Mouse (Mus musculus): ENCODE data around the gene Ubr2. TPM values are rescaled to one million over a fixed set of nuclear protein-coding genes. Genes with fewer than 3 reads are reported as not detected.

Gene Ubr2
- polyA plus RNA-seq, 1 experiment from 2014 or later = 19.2 TPM

DNA sequence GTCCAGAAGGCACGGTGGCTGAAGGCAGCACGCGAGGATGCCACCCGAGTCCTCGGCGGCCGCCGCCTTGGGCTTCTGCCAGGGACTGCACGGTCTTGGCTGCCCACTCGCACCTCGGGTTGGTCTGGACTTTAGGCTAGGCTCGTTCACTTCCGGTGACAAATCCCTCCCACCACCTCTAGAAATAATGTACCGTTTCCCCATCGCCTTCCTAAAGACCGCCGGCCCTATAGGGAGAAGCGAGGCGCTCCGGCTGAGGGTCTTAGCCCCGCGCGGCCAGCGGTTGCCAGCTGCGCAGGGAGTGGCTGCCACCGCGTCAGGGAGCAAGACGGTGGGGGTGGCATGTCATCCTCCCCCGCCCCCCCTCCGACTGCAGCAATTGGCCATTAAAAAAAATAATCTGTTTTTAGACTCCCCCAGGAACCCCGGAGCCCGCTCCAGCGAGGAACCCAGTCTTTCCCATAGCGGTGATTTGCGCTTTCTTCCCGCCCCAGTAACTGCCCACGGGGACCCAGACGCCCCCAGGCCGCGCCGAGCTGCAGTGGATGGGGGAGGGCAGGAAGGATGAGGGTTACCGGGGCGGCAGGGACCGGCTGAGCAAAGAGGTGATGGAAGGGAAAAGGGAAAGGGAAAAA lies 120.8 kb downstream of the Ubr2 start:
- Histone ChIP-seq H3K9ac (peak overlapping the region; percentile 64), H3K36me3 (peaks cover 5% of the 10 kb centered on the region), H3K4me3 (peak overlapping the region; percentile 91), H3K27me3 (no peaks in the 10 kb centered on the region), H3K4me2 (peak overlapping the region; percentile 86), H3K27ac (peak overlapping the region; percentile 96), H3K4me1 (peaks cover 46% of the 10 kb centered on the region), H3K9me3 (no peaks in the 10 kb centered on the region)
- ATAC-seq (ENCODE audit: borderline replicate concordance, extremely low read depth, low FRiP score, low TSS enrichment) = peak; percentile 73
- WGBS = under 1% methylated on average over 44 of the region's 44 CpGs

DNA sequence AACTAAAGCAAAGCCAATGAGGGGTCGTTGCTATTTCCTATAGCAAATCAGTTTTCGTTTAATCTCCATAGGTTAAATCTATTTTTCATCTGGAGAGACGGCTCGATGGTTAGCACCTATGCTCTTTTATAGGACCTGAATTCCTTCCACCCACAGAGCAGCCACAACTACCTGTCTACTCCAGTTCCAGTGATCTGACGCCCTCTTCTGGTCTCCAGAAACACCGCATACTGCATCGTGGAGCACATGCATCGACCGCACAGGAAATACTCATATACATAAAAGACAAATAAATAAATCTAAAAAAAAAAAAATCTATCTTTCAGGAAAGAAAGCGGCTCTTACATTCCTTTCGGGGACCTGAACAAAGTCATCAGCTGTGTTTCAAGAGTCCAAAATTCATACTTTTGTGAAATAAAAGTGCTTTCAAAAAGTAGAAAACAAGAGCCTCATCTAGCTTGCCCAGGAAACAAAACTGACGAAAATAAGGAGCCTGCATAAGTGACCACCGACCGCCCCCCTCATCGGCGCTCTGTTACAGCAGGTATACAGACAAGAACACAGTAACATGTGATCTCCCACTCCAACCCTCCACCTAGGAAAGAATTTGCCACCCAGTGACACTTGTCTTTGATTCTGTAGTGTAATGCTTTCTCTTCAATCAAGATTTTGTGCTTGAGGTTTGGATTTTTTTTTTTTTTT lies 121.7 kb downstream of the Ubr2 start:
- no peak for ATAC-seq (ENCODE audit: borderline replicate concordance, extremely low read depth, low FRiP score, low TSS enrichment)

DNA sequence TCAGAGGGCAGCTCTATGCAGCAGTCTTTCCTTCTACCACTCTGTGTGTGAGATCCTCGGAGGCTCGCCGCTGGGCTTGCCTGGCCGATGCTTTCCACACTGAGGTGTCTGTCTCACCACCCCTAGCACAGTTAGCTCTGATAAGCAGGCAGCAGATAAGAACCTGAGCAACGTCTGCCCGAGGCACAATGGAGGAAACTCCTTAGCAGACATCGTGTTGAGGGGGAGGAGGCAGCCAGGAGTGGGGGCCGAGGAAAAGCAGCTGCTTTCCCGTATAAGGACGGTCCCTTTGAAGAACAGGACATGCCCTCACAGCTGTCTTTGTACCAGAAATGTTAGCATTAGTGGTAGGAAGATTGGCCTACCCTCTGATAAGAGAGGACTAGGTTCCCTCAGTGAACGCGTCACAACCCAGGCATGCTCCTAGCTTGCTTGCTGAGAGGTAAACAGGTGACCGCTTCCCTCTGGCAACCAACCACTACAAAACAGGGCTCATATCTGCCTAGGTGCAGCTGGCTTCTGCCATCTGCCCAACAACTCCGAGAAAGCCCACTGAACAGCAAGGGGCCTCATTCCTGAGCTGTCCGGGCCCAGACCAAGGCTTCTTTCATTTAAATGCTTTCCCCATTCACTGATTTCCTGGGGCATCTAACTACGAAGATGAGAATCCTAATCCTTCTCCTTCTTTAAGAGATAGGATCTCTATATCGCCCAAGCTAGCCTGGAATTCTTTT lies 124.3 kb downstream of the Ubr2 start:
- H3K4me1 ChIP-seq = peaks cover 21% of the 10 kb centered on the region
- no peak for ATAC-seq (ENCODE audit: borderline replicate concordance, extremely low read depth, low FRiP score, low TSS enrichment)
- no peaks in the 10 kb centered on the region for H3K27me3 ChIP-seq
- no peak overlapping the region for H3K9ac ChIP-seq
- no peaks in the 10 kb centered on the region for H3K9me3 ChIP-seq
- 0 out of 2 replicates have a peak overlapping the region, but pooled peaks have one; percentile 7 for H3K27ac ChIP-seq
- 23% methylated on average over 17 of the region's 17 CpGs for WGBS
- H3K36me3 ChIP-seq = no peaks in the 10 kb centered on the region
- H3K4me3 ChIP-seq = no peak overlapping the region
- H3K4me2 ChIP-seq = no peak overlapping the region

More for the DNA sequence above, 121.7 kb downstream of the Ubr2 start:
- peaks cover 5% of the 10 kb centered on the region for H3K36me3 ChIP-seq
- H3K4me2 ChIP-seq = peak overlapping the region; percentile 86
- H3K9me3 ChIP-seq = no peaks in the 10 kb centered on the region
- peak overlapping the region; percentile 91 for H3K4me3 ChIP-seq
- peaks cover 43% of the 10 kb centered on the region for H3K4me1 ChIP-seq
- 27% methylated on average over 16 of the region's 16 CpGs for WGBS
- H3K9ac ChIP-seq = peak overlapping the region; percentile 64
- peak overlapping the region; percentile 96 for H3K27ac ChIP-seq
- H3K27me3 ChIP-seq = no peaks in the 10 kb centered on the region

DNA sequence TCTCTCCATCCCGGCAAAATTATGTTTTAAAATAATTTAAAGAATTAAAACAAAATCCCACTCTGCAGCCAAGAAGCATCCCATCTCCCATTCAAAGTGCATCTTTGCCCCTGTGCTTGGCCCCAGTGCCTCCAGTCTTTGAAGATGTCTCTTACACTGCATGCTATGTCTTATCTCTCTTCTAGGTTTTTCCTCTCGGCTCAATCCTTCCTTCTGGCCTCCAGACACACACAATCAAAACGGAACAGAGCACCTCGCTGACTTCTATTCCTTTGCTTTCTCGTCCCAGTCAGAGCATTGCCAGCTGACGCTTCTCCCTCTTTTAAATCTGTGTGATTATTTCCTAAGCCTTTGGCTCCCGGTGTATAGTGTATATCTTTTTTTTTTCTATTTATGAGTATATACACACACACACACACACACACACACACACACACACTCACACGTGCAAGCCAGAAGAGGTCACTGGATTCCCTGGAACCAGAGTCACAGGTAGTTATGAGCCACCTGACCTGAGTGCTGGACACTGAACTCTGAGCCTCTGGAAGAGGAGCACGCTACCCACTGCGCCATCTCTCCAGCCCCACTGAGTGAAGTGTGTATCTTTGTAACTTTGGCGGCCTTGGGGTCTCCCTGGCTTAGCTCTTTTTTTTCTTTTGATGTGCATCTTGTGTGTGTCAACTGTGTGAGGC lies 125.0 kb downstream of the Ubr2 start:
- Histone ChIP-seq H3K4me1 (peaks cover 21% of the 10 kb centered on the region), H3K27me3 (no peaks in the 10 kb centered on the region), H3K36me3 (no peaks in the 10 kb centered on the region), H3K9me3 (no peaks in the 10 kb centered on the region), H3K4me3 (no peak overlapping the region), H3K4me2 (no peak overlapping the region), H3K9ac (no peak overlapping the region), H3K27ac (no peak overlapping the region)
- WGBS = 51% methylated on average over 11 of the region's 11 CpGs
- ATAC-seq (ENCODE audit: borderline replicate concordance, extremely low read depth, low FRiP score, low TSS enrichment) = no peak

DNA sequence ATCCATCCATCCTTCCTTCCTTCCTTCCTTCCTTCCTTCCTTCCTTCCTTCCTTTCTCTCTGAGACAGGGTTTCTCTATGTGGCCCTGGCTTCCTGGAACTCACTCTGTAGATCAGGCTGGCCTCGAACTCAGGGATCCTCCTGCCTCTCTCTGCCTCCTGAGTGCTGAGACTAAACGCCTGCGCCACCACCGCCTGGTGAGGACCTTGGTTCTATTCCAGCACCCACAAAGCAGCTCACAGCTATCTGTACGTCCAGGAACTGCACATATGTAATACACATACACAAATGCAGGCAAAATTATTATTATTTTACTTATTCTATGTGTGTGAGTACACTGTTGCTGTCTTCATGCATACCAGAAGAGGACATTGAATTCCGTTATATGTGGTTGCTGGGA lies 125.6 kb downstream of the Ubr2 start:
- Histone ChIP-seq H3K36me3 (no peaks in the 10 kb centered on the region), H3K27ac (no peak overlapping the region), H3K9ac (no peak overlapping the region), H3K9me3 (no peaks in the 10 kb centered on the region), H3K4me2 (no peak overlapping the region), H3K4me3 (no peak overlapping the region), H3K4me1 (peaks cover 26% of the 10 kb centered on the region), H3K27me3 (no peaks in the 10 kb centered on the region)
- no peak for ATAC-seq (ENCODE audit: borderline replicate concordance, extremely low read depth, low FRiP score, low TSS enrichment)
- WGBS = 91% methylated on average over 6 of the region's 6 CpGs

DNA sequence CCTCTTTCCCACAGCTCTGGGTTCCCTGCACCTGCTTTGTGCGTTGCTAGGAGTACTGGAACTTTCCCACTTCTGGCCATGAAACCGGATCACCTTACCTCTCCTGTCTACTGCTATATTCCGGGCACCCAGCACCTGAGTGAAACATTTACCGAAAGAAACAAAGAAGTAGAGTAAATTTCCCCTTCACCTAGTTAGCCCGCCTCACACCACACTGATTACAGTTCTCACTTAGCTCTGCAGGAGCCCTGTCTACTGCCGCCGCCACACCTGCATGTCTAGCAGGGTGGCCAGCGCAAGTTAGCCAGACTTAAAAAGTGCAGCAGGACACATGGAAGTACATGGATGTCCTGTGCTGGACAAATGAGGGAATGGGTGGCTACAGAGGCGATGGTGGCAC lies 127.2 kb downstream of the Ubr2 start:
- WGBS = 69% methylated on average over 9 of the region's 9 CpGs
- Histone ChIP-seq H3K9me3 (no peaks in the 10 kb centered on the region), H3K36me3 (no peaks in the 10 kb centered on the region), H3K4me3 (no peak overlapping the region), H3K9ac (no peak overlapping the region), H3K4me2 (no peak overlapping the region), H3K27me3 (no peaks in the 10 kb centered on the region), H3K27ac (peak overlapping the region; percentile 31; the same call in 1 of the 2 replicates), H3K4me1 (peaks cover 22% of the 10 kb centered on the region)
- ATAC-seq (ENCODE audit: borderline replicate concordance, extremely low read depth, low FRiP score, low TSS enrichment) = no peak

DNA sequence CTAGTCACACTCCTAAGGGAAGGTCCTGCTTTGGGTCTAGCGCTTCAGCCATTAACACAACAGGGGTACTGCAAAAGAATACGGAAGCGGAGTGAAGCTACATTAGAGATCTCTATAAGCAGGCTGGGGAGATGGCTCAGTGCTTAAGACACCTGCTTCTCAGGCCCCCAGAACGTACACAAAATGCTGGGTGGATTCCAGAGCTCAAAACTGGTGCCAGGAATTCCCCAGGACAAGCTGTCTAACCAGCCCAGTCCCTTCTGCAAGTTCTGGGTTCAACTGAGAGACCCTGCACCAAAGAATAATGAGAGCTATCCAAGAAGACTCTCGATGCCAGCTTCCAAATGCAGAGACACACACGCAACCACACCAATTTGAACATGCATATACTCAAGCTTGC lies 128.6 kb downstream of the Ubr2 start:
- peaks cover 20% of the 10 kb centered on the region for H3K4me1 ChIP-seq
- H3K27ac ChIP-seq = no peak overlapping the region
- no peak for ATAC-seq (ENCODE audit: borderline replicate concordance, extremely low read depth, low FRiP score, low TSS enrichment)
- H3K36me3 ChIP-seq = no peaks in the 10 kb centered on the region
- H3K4me2 ChIP-seq = no peak overlapping the region
- no peaks in the 10 kb centered on the region for H3K9me3 ChIP-seq
- no peak overlapping the region for H3K4me3 ChIP-seq
- no peak overlapping the region for H3K9ac ChIP-seq
- WGBS = 84% methylated on average over 6 of the region's 6 CpGs
- H3K27me3 ChIP-seq = no peaks in the 10 kb centered on the region

DNA sequence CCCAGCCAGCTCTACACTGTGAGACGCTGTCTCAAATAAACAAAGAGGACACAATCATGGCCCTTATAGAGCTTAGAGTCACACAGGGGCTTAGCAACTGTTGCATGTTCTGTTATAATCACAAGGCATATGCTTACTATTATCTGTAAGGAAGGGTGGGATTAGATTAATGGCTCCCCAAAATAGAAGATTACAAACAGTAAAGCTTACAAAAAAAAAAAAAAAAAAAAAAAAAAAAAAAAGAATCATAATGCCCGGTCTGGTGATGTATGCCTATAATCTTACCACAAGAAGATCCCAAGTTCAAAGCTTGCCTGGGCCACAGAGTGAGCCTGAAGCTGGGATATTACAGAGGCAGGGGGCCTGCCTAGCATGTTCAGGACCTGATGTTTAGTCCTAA lies 130.0 kb downstream of the Ubr2 start:
- no peak for ATAC-seq (ENCODE audit: borderline replicate concordance, extremely low read depth, low FRiP score, low TSS enrichment)
- H3K4me3 ChIP-seq = no peak overlapping the region
- H3K4me2 ChIP-seq = no peak overlapping the region
- no peaks in the 10 kb centered on the region for H3K27me3 ChIP-seq
- no peaks in the 10 kb centered on the region for H3K9me3 ChIP-seq
- peak overlapping the region; percentile 50; the same call in 1 of the 2 replicates for H3K27ac ChIP-seq
- H3K9ac ChIP-seq = no peak overlapping the region
- peaks cover 10% of the 10 kb centered on the region for H3K4me1 ChIP-seq
- no peaks in the 10 kb centered on the region for H3K36me3 ChIP-seq
- 34% methylated on average over 2 of the region's 2 CpGs for WGBS

DNA sequence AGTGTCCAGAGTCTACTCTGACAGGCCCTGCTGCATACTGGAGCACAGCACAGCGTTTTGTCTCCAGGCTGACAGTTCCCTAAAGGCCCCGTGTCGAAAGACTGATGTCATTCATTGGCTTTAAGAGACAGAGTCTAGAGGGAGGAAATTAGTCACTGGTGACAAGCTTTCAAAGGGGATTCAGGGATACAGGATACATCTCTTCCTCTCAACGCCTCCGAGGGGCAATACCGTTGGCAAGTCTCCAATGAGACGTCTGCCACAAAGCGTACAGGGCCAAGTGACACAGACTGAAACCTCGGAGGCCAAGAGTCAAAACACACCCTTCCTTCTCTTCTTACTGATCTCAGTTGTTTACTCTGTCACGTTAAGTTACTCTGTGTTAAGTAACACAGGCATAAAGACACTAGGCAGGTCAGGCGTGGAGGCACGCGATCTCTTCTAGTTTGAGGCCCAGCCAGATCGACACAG lies 130.5 kb downstream of the Ubr2 start:
- Histone ChIP-seq H3K27me3 (no peaks in the 10 kb centered on the region), H3K4me2 (no peak overlapping the region), H3K9me3 (no peaks in the 10 kb centered on the region), H3K9ac (no peak overlapping the region), H3K36me3 (no peaks in the 10 kb centered on the region), H3K4me1 (peaks cover 10% of the 10 kb centered on the region), H3K4me3 (no peak overlapping the region), H3K27ac (peak overlapping the region; percentile 50; the same call in 1 of the 2 replicates)
- 16% methylated on average over 14 of the region's 14 CpGs for WGBS
- ATAC-seq (ENCODE audit: borderline replicate concordance, extremely low read depth, low FRiP score, low TSS enrichment) = peak; percentile 69
